Mouse (Mus musculus): ENCODE measurements around the gene Adat3. TPM values are rescaled to one million over a fixed set of nuclear protein-coding genes. Genes with fewer than 3 reads are reported as not detected.

The Adat3 gene
- total RNA-seq (2017): 1.8 TPM in 1 of 3 replicates, not detected in the others

DNA sequence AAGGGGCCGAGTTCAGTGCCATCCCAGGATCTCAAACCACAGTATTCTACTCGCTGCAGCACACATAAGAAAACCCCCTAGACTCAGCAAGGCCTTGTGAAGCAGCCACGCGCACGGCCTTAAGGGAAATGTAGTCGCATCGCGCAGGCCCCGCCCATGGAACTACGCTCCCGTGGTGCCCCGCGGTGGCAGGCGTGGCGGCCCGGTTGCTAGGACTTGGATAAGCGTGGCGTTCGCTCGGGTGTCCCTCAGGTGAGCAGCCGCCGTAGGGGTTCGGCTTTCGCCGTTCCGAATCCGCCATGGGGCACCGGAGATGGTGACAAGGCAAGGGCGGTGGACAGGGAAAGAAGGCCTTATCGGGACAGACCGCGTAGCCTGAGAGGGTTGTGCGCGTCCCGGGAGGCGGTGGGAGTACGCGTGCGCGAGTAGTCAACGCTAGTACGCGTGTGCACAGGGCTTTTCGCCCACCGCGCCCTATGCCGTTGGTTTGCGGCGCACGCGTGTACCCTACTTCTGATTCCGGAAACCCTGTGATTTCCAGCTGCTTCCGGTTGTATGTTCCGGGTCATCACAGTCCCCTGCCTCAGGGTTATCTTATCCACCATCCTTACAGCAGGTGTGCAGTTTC lies at the start of gene Adat3, which contains the start of gene Scamp4:
Gene Adat3, plus strand, starts transcription at position 183 of the 628 bp plus-strand sequence.
Gene Scamp4, plus strand, starts transcription at position 175 of the 628 bp plus-strand sequence.
- ATAC-seq (replicated peaks; ENCODE audit: insufficient number of reproducible peaks, low FRiP score, low TSS enrichment, poor library complexity, severe bottlenecking): peak; percentile 85

DNA sequence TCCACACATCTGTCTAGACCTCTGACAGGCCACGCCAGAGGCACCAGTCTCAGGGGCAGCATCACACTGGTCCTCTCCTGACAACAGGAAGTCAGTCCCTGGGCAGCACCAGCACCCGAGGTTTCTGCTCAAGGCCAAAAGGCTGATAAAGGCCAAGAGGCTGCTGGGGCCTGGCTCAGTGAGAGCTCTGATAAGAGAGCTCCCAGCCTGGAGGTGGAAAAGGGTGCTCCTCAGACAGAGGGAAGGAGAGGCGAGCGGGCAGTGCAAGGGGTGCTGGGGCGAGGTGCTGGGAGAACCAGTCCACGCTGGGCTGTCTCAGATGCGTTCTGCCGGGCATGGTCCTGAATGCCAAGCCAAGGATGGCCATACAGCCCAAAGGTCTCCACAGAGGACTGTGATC lies 49.1 kb upstream of the Adat3 start:
- ATAC-seq (replicated peaks; ENCODE audit: insufficient number of reproducible peaks, low FRiP score, low TSS enrichment, poor library complexity, severe bottlenecking): no peak

DNA sequence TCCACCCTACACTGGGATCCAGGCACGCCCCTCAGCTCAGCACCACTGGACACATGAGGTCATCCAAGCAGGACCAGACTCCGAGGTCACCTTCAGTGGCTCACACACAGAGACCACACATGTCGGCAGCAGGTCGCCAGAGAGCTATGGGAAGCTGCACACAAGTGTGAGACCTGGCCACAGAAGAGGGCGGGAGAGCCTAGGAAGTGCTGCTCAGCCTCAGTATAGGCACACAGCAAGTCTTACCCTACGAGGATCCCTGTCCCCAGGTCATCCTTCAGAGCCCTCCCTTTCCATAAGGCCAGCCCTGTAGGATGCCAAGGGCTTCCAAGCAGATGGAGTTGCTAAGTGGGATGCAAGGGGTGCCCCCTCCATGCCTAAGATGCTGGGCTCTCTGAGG lies 48.7 kb upstream of the Adat3 start:
- ATAC-seq (replicated peaks; ENCODE audit: insufficient number of reproducible peaks, low FRiP score, low TSS enrichment, poor library complexity, severe bottlenecking): no peak

DNA sequence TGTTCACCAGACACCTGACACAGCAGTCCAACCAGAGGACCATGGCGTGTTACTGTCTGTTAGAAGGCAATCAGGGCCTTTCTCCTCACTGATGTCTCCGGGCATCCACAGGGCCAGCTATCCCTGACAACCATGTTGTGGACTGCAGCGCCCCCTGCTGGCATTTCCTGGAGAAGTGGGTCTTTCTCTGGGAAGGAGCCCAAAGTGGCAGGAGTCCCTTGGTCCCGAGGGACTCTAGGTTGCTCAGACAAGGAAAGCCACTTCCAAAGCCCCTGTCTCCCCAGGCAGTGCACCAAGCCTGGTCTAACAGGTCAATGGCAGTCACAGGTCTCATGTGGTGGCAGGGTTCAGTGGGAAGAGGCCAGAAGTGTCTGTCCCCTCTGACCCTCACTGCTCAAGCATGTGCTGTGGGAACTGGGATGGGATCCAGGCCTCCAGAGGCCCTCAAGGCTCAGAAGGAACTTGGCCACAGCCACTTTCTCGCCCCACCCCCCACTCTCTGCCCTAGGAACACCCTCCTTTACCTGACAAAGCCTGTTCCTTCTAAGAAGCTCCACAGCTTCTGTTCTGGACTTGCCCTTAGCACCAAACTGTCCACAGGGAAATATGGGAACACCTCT lies 45.2 kb upstream of the Adat3 start:
- no peak for ATAC-seq (replicated peaks; ENCODE audit: insufficient number of reproducible peaks, low FRiP score, low TSS enrichment, poor library complexity, severe bottlenecking)

DNA sequence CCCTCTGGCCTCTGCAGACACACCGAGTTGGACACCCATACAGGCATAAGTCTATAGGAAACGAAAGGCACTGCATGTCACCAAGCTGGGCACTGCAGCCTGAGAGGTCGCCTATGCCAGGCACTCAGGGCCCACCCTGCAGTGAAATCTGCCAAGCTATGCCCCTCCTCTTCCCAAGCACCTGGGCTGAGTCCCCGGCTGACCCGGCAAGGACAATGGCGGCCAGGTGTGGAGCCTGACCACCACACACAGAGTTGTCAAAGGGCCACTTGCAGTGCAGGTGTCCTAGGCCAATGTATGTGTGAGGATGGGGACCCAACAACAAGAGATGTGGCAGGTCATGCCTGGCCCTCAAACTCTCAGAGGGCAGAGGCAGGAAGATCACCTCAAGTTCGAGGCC lies 43.2 kb upstream of the Adat3 start:
- no peak for ATAC-seq (replicated peaks; ENCODE audit: insufficient number of reproducible peaks, low FRiP score, low TSS enrichment, poor library complexity, severe bottlenecking)

DNA sequence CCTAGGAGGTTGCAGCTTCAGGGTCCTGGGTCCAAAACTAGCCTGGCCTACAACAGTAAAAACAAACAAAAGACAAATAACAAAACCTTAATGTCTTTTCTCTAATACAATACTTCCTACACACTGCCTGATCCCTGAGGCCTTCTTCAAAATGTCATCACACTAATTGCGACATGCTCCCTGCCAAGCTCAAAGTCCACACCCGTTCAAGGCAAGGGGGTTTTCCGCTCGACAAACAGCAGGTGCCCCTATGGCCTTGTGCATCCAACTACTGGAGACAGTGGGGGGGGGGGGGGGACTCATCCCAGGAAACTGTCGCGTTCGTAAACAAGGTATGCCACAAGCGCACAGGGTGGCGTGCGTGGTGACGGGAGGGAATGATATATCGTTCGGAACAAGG lies 42.1 kb upstream of the Adat3 start:
- ATAC-seq (replicated peaks; ENCODE audit: insufficient number of reproducible peaks, low FRiP score, low TSS enrichment, poor library complexity, severe bottlenecking): no peak; the same call in 1 of the 2 replicates

DNA sequence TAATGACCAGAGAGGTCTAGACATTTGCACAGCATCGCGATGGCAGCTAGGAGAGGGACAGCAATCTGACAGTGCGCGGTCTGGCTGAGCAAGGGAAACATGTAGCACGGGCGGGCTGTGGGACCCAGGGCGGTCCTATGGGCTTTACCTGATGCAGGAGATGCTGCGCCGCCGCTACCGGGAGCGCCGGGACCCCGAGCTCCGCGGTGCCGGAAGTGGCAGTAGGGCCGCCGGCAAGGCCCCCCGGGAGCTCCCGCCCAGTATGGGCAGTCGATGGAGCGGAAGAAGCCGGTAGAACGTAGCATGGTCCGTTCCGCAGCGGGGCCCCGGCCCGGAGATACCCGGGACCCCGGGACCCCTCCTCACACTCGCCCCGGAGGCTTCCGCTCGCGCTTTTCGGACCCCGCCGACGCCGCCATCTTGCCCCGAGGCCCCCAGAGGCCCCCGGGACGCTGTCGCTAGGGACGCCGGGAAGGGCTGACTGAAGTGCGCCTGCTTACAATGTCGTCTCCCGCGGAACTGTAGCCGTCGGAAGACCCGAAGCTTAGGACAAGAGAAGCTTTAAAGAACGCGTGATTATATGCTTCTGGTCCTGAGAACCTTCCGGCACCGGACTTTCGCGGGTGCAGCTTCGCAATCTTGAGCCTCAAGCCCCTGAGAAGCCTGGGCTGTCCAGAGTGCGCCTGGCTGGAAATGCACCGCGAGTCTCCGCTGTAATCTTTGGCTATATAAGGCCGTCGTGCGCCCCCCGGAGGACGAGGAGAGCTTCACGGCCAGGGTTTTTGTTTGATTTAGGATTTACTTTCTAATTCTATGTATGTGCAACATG lies 41.4 kb upstream of the Adat3 start, which contains the start of gene Rexo1:
Gene Rexo1, minus strand, starts transcription at position 445 of the 829 bp plus-strand sequence.
- ATAC-seq (replicated peaks; ENCODE audit: insufficient number of reproducible peaks, low FRiP score, low TSS enrichment, poor library complexity, severe bottlenecking): peak; percentile 80

DNA sequence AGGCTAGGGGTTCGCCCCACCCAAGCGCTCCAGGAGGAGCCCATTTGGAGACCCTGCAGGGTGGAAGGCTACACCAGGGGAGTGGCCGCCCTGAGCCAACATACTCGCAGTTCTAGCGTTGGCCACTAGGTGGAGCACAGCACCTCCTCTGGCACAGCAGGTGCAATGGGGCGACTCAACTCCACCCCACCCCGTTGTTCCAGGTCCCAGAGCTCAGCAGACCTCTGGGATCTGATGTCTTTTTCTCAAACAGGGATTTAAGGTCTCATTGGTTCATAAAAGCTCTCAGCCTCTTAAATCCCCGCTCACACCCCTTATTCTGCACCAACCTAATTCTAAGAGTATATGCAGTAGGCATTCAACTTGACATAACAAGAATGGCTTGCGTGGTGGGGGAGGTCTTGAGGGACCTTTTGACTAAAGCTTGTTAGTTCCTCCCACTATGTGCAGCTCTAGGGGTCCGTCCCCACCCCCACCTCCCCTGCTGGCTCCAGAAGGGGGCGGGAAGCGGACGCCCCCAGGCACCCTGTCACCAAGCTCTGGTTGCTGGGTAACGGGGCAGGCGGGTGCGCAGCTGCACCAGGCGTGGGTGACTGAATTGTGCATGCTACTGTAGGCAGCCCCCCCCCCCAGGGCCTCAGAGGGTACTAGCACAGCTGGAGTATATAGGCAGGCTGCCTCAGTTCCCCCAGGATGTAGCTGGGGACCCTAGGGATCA lies 36.1 kb upstream of the Adat3 start:
- peak; percentile 45 for ATAC-seq (replicated peaks; ENCODE audit: insufficient number of reproducible peaks, low FRiP score, low TSS enrichment, poor library complexity, severe bottlenecking)

DNA sequence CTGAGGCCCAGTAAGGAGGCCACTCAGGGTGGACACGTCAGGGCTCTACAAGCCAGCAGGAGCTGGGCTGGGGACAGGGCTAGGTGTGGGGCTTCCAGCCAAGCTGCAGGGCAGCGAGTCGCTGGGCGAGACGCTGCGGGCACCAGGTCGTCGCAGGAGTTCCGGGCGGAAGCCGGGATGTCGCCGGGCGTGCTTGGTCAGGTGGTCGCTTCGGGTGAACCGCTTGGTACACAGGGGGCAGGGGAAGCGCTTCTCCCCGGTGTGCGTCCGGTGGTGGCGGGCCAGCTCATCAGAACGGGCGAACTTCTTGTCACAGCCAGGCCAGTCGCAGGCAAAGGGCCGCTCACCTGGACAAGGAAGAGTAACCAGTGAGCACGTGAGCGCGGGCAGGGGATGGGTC lies 33.8 kb upstream of the Adat3 start:
- ATAC-seq (replicated peaks; ENCODE audit: insufficient number of reproducible peaks, low FRiP score, low TSS enrichment, poor library complexity, severe bottlenecking): no peak

DNA sequence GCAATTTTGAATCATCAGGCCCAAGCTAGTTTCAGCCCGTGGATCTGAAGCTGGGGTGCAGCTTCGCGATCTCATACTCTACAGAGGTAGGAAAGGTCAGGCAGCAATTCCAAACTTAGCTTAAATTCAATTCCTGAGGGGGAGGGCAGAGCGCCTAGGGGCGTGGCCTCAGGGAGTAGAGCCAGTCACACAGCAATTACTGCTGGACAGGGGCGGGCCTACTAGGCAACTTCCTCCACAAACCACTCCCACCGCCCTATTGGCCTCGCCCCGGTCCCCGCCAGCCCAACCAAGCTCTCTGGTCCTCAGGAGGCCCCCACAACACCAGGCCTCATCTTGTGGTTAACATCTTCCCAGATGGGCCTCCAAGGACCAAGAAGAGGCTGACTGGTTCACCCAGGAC lies 33.0 kb upstream of the Adat3 start:
- peak; percentile 75 for ATAC-seq (replicated peaks; ENCODE audit: insufficient number of reproducible peaks, low FRiP score, low TSS enrichment, poor library complexity, severe bottlenecking)

DNA sequence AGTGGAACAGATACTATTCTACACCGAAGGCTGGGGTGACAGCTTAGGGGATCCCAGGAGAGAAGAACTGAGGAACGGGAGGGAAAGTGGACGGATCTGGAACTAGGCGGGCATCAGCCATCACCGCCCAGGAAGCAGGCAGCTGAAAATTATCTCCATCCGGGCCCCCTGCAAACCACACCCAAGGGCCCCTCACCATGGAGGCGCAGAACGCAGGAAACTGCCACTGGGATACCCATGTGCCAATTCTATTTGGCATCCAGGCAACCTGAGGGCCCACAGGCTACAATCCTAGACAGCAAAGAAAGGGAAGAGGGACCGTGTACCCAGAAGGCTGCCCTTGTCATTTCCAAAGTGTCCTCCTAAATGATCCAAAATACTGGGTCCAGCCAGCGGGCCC lies 32.3 kb upstream of the Adat3 start:
- ATAC-seq (replicated peaks; ENCODE audit: insufficient number of reproducible peaks, low FRiP score, low TSS enrichment, poor library complexity, severe bottlenecking): no peak

DNA sequence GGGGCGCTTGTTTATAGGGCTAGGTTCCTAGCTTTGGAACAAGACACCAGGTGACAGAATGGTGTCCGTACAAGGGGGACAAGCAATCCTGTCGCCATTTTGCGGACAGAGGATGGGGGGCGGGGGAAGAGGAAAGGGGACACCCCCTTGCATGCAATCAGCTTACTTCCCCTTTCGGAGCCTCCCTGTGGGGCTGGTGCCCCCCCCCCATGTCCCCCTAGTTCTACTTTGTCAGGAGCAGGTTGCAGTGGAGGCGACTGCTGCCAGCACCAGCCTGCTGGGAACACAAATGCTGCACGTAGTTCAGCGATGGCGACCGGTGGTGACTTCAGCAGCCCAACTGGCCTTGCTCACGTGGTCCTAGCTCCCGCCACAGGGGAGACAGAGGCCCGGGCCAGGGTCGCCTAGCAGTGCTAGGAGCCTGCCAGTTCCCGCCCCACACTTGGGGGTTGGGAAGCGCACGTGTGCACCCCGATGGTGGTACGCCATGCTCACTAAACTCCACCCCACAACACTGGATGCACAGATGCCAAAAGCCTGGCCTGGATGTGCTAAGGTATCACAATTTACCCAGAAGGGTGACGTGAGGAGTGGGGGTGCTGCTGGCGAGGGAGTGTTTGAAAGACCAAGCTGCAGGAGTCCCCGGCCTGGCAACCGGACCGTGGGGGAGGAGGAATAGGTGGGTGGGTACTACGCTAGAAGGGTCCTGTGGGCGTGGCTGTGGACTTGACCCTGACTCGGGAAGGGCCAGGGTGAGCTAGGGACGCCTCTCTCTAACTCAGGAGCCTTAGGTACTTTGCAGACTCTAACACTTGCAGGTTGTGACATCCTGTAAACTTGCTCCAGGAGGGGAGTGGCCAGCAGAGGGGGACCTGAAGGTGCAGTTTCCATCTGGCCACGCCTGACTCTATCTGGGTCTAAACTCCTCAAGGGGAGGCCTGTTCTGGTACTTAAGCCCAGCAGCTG lies 31.5 kb upstream of the Adat3 start:
- no peak for ATAC-seq (replicated peaks; ENCODE audit: insufficient number of reproducible peaks, low FRiP score, low TSS enrichment, poor library complexity, severe bottlenecking)

DNA sequence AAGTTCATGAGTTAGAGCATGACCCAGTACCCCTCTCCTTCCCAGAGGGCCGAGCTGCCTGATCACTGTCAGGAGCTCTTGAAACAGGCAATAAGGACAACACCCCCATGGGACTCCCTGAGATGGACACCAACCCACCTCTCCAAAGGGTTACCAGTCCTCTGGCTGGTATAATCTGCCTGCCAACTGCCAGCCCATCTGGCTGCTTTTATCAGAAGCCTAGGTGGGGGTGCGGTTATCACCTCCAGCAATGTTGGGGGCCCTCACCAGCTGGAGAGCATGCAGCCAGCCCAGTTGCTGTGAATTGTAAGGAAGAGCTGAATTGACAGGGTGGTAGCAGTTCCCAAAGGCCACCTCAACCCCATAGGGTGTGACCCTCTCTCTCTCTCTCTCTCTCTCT lies 30.2 kb upstream of the Adat3 start:
- ATAC-seq (replicated peaks; ENCODE audit: insufficient number of reproducible peaks, low FRiP score, low TSS enrichment, poor library complexity, severe bottlenecking): no peak

DNA sequence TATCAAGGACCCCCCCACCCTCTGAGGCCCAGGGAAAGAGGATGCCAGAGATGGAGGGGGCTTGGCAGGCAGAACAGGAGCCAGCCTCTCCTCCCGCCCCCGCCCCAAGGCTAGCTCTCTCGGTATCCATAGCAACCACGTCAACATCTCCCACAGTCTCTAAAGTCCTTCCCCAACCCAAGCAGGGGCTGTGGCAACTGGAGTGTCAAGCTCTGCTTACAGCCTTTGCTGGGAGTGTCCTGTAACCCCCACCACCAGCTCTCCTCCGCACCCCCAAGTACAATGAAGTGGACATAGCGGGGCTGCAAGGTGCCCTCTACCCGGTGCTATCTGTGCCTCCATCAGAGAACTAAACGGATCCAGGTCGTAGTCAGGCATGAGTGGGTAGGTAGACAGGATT lies 28.7 kb upstream of the Adat3 start:
- ATAC-seq (replicated peaks; ENCODE audit: insufficient number of reproducible peaks, low FRiP score, low TSS enrichment, poor library complexity, severe bottlenecking): no peak

DNA sequence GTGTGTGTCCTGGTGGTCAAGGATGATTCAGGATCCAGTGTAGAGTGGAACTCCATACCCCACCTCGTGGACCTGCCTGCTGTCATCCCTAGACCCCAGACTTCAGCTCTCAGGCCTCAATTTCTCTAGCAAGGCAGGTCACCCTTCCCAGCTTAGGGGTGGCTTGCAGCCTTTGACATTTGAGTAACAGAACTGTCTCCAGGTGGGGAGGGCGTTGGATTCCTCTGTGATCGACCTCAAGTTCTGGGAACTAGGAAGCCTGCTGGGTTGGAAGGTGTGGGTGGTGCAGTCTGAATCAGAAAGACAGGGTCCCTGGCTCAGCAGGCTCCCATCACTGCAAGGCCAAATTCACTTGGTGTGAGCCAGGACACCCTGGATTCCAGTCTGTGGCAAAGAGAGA lies 27.8 kb upstream of the Adat3 start:
- ATAC-seq (replicated peaks; ENCODE audit: insufficient number of reproducible peaks, low FRiP score, low TSS enrichment, poor library complexity, severe bottlenecking): no peak

DNA sequence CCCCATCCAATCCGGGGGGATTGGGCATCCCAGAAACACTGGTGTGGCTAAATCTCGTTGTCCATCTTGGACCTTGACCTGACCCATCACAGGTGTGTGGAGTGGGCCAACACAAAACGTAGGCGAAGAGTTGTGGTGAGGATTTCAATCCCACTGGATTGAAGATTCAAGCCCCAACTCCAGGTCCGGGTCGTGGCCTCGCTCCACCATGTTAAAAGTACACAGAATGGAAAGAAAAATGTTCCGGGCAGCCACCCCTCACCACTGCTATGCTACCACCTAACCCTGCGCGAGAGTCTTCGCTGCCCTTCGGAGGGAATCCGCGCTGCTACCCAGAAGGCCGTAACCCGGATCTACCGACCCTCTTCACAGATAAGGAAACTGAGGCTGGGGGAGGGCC lies 26.8 kb upstream of the Adat3 start:
- ATAC-seq (replicated peaks; ENCODE audit: insufficient number of reproducible peaks, low FRiP score, low TSS enrichment, poor library complexity, severe bottlenecking): no peak

DNA sequence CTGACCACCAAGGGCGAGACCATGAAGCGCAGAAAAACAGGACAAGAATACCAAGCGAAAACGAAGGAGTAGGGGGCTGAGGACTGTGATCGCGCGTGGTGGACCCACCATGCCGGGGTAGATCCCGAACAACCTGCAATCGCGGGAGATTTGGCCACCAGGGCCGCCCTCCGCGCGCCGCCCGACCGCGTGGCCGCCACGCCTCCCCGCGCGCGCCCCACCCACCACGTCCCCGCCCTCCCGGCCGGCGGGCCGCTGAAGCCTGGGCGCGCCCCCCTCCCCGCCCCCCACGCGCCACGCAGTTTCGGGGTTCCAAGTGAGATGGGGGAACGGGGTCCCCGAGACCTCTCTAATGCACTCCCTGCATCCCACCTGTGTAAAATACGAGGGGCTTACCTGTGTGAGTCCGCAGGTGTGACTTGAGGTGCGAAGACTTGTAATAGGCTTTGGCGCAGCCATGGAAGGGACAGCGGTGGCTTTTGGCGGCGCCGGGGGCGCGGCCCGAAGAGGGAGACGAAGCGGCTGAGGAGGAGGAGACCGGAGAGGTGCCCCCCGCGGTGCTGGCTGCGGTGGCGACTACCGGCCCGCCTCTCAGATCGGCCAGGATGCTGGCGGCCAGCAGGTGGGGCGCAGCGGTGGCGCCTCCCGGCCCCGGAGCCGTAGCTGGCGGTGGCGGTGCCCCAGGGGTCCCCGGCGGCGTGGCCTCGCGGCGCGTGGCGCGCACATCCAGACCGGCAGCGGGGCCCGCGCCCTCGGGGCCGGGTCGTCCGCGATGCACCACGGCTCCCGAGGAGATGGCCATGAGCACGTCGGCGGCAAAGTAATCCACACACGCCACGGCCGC lies 26.1 kb upstream of the Adat3 start:
- ATAC-seq (replicated peaks; ENCODE audit: insufficient number of reproducible peaks, low FRiP score, low TSS enrichment, poor library complexity, severe bottlenecking): no peak
